Mouse (Mus musculus): ENCODE data around the gene Ubqln1. TPM values are rescaled to one million over a fixed set of nuclear protein-coding genes. Genes with fewer than 3 reads are reported as not detected.

Gene Ubqln1
- total RNA-seq, 2 experiments from 2014 or later: 129 to 140 TPM

Other genes with a start within 250 kb of the Ubqln1 start
- 10 to 100 TPM; 28.0 to 30.2 TPM for gene Klhl3, start 102.1 kb downstream of the Ubqln1 start, total RNA-seq (2021)
- gene Hnrnpa0, start 87.1 kb downstream of the Ubqln1 start, total RNA-seq (2021): 100 to 1,000 TPM; 125 to 136 TPM
- gene Idnk, start 58.0 kb downstream of the Ubqln1 start, total RNA-seq (2021): 10 to 100 TPM; 21.5 to 21.9 TPM
- 10 to 100 TPM; 13.7 to 18.4 TPM for gene Gkap1, start 60.0 kb upstream of the Ubqln1 start, total RNA-seq (2021)
- 1 to 10 TPM; 2.6 to 3.3 TPM for gene Kif27, start 143.5 kb upstream of the Ubqln1 start, total RNA-seq (2021)
- 1 to 10 TPM; 4.5 to 5.1 TPM for gene 2210016F16Rik, start 169.6 kb upstream of the Ubqln1 start, total RNA-seq (2021)
- 10 to 100 TPM; 12.8 to 13.0 TPM for gene Rmi1, start 186.6 kb upstream of the Ubqln1 start, total RNA-seq (2021)
- 100 to 1,000 TPM; 649 to 670 TPM for gene Hnrnpk, start 187.7 kb upstream of the Ubqln1 start, total RNA-seq (2021)

All from left cerebral cortex, postnatal 14 days (tissue).